Mouse (Mus musculus): ENCODE results near the gene Fam98b.

The Fam98b gene

DNA sequence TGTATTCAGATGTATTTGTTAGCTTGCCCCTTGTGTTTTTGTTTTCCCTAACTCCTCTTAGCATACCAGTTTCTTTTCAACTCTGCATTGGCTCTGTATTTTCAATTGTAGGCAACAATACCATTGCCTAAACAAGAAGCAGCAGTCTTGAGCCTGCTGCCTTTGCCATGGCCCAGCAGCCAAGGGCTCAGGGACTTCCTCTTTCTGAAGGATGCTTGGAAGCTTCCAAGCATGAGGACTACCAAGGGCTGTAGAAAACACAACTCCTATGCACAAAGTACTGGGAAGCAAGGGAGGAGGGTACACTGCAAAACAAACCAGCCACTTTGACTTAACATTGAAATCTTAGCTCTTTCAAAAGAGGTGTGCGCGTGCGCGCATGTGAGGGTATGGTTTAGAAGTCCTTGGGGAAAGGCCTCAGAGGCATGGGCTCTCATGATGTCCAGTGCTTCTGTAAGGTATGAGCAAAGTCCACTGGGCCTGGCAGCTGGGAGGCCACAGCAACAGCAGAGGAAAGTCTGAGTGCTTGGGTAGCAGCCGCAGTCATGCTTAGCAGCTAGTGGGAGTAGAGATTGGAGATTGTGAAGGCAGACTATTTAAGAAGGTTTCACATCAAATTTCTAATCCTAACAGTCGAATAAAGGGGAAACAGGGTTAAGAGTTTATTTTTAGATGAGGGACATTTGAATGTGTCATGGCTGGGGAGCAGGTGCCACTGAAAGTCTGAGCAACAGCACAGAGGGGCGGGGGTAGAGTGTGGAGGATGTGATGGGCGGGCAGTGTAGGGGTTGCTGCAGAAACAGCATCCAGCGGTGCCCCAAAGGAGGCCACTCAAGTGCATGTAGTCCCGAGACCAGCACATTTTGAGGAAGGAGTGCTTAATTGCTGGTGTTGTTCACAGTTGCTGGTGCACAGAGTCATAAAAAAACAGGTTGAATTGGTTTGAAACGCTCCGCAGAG is 54.1 kb downstream of the Fam98b start:
- no peak for DNase-seq (ENCODE audit: low read depth, low spot score)

DNA sequence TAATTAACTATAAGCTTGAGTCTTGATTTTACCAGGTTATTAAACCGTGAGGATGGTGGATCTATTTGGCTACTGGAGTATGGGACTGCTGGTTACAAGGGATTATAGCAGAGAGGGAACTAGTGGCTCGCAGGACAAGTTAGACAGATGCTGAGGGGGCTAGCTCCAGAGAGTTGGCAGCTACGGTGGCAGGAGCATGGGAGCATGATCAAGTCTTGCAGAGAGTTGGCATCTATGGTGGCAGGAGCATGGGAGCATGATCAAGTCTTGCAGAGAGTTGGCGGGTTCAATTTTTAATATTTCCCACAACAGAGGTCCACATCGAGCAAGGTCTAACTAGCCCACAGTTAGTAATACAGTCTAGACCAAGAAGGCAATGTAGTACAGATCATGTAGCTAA is 55.4 kb downstream of the Fam98b start:
- no peak for DNase-seq (ENCODE audit: low read depth, low spot score)

DNA sequence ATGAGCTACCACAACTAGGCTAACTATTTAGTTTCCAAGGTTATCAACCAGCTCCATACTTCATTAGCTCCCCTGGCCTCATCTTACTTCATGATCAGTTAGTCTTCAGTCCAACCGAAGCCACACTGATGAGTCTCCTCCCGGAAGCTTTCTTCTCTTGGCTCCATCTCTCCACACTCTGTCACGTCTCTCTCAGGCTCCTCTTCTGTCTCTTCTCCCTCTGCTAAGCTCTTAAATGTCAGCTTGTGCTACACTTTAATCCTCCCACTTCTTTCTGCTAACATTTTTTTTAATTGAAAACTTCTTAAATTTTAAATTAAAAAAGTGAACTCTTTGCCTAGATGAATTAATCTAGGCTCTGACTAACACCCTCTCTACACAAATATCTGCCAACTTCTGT is 58.4 kb downstream of the Fam98b start:
- no peak for DNase-seq (ENCODE audit: low read depth, low spot score)

DNA sequence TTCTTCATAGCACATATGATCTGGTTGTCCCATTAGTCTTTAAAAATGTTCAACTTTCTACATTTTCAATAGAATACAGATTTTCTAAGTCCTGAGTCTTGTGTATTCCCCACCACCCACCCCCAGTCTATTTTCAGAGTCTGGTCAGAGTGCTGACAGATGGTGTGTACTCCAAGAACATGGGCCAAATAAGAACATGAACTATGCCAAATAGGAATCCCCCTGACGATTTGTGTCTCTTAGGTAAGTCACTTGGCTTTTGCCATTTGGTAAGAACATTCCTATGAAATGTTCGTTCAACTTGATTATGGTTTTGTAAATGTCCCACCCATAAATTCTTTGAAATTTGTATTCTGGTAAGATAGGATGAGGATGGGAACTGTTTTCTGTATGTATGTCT is 59.5 kb downstream of the Fam98b start:
- no peak for DNase-seq (ENCODE audit: low read depth, low spot score)

DNA sequence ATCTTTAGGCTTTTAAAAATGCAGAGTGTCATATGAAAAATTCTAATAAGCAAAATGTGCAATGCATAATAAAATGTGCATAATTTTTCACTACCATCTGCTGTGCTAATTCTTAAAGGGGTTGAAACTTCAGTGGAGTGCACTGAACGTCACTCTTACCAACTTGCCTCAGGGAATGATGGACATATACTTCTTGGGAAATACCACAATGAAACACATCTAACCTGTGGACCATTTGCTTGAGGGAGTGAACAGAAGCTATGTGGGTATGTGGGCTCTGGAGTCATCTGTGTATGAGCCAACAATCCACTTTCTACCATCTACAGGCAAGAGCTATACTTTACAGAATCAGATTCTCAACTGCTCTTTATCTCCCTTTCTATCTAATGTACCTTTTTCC is 61.8 kb downstream of the Fam98b start:
- DNase-seq (ENCODE audit: low read depth, low spot score) = no peak

DNA sequence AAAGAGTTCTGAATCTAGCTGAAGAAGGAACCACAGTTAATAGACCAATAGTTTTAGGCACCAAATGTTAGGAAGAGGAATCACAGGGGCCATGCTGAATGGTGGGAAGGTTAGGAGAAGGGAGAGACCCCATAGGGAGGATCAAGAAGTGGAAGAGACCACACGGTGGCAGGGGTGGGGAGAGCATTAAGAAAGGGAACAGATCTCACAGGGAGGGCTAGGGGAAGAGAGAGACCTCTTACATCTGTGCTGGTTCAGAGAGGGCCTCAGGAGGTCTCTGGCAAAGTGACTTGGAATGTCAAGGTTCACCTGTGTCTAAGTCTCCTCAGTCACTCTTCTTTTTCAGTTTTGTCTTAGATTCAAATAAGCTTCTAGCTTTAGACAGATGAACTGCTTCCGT is 62.5 kb downstream of the Fam98b start:
- DNase-seq (ENCODE audit: low read depth, low spot score) = no peak

DNA sequence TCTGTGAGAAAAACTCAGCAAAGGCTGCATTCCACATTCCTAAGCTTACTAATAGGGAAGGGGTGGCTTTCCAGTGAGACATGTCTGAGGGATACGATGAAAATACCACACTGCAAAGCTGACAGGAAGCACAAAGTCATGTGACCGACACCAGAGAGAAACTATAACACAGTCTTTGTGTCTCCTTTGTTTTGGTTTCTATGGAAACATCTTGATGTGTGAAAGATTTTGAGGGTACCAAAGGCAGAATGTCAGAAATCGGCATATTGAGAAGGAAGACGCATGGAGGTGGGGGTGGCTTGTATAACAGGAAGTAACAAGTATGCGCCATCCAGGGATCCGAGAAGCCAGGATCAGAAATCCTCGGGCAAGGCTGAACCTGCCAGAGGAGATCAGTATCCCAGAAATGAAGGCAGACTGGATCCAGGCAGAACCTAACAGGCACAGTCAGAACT is 62.9 kb downstream of the Fam98b start:
- no peak for DNase-seq (ENCODE audit: low read depth, low spot score)

DNA sequence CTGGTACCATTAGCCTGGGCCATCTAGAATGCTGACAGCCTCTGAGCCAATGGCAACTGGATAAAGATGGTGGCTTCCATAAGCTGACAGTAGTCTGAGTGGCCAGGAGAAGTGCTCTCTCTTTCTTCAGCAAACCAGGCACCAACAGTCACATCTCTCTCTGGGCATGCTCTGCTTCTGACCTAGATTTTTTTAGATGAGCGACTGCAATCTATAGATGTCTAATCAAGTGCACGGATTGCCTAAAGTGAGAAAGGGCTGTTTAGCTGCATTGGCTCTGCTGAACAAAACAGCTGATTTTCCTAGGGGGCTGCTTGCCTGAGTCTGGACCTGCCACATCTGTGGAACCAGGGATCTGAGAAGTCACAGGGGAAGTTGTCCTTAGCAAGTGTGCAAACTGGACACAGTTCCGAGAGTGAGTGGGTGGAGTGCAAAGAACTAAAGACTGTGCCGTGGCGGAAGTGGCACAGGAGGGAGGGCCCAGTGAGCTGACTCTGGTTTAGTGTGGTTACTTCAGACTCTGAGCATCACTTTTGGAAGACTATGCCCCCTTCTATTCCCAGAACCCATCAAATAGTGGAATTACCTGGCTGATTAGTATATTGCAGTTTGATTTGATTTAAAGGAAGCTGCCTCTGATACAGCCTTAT is 64.2 kb downstream of the Fam98b start:
- DNase-seq (ENCODE audit: low read depth, low spot score) = no peak

DNA sequence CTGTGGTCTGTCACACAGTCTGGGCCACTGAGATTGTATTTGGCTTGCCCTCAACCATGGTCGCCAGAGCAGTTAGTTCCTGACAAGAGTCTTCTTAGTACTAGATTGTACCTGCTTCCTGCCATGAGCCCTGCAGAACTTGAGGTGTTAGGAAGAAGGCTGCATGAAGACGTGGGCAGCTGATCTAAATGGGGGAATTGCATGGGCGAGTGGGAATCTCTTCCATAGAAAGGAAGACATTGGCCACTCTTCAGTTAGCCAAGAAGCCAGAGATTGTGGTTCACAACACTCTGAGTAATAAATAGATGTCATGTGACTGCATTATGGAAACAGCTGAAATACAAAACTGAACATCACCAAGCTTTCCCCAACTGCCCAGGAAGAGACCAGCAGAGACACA is 69.5 kb downstream of the Fam98b start:
- DNase-seq (ENCODE audit: low read depth, low spot score) = no peak

Measured in mesoderm, embryonic 11.5 days (tissue).